Mouse (Mus musculus): ENCODE results near the gene Esyt2.

Gene Esyt2

GRCm38 (mm10) chr12:116280149-116280652 lies 795 bp upstream of the Esyt2 start:
- no peak for DNase-seq (ENCODE audit: low read depth, low spot score)

GRCm38 (mm10) chr12:116281427-116282281 lies 658 bp downstream of the Esyt2 start:
- DNase-seq (ENCODE audit: low read depth, low spot score): no peak

- DNase-seq (ENCODE audit: low read depth, low spot score): peak; percentile 64
Measured at GRCm38 (mm10) chr12:116282856-116283255, 1.9 kb downstream of the Esyt2 start.

GRCm38 (mm10) chr12:116283511-116283910 lies 2.5 kb downstream of the Esyt2 start:
- DNase-seq (ENCODE audit: low read depth, low spot score): peak; percentile 57

GRCm38 (mm10) chr12:116293185-116293584 lies 12.2 kb downstream of the Esyt2 start:
- DNase-seq (ENCODE audit: low read depth, low spot score): no peak

- peak; percentile 11 for DNase-seq (ENCODE audit: low read depth, low spot score)
Measured at GRCm38 (mm10) chr12:116293599-116294292, 12.8 kb downstream of the Esyt2 start.

- no peak for DNase-seq (ENCODE audit: low read depth, low spot score)
Measured at GRCm38 (mm10) chr12:116299906-116300305, 18.9 kb downstream of the Esyt2 start.

GRCm38 (mm10) chr12:116302181-116302580 lies 21.2 kb downstream of the Esyt2 start:
- no peak for DNase-seq (ENCODE audit: low read depth, low spot score)

- no peak for DNase-seq (ENCODE audit: low read depth, low spot score)
Measured at GRCm38 (mm10) chr12:116306042-116306441, 25.0 kb downstream of the Esyt2 start.

- no peak for DNase-seq (ENCODE audit: low read depth, low spot score)
Measured at GRCm38 (mm10) chr12:116307870-116308269, 26.9 kb downstream of the Esyt2 start.

- no peak for DNase-seq (ENCODE audit: low read depth, low spot score)
Measured at GRCm38 (mm10) chr12:116308612-116309011, 27.6 kb downstream of the Esyt2 start.

GRCm38 (mm10) chr12:116313816-116314215 lies 32.8 kb downstream of the Esyt2 start:
- peak; percentile 39 for DNase-seq (ENCODE audit: low read depth, low spot score)

GRCm38 (mm10) chr12:116315498-116315897 lies 34.5 kb downstream of the Esyt2 start:
- peak; percentile 77 for DNase-seq (ENCODE audit: low read depth, low spot score)

GRCm38 (mm10) chr12:116317818-116318217 lies 36.8 kb downstream of the Esyt2 start:
- no peak for DNase-seq (ENCODE audit: low read depth, low spot score)

GRCm38 (mm10) chr12:116325545-116325944 lies 44.5 kb downstream of the Esyt2 start:
- DNase-seq (ENCODE audit: low read depth, low spot score): no peak

GRCm38 (mm10) chr12:116326159-116326558 lies 45.2 kb downstream of the Esyt2 start:
- DNase-seq (ENCODE audit: low read depth, low spot score): no peak

GRCm38 (mm10) chr12:116334253-116334652 lies 53.3 kb downstream of the Esyt2 start:
- no peak for DNase-seq (ENCODE audit: low read depth, low spot score)

- no peak for DNase-seq (ENCODE audit: low read depth, low spot score)
Measured at GRCm38 (mm10) chr12:116340160-116340559, 59.2 kb downstream of the Esyt2 start.

GRCm38 (mm10) chr12:116348755-116349286 lies 67.8 kb downstream of the Esyt2 start:
- DNase-seq (ENCODE audit: low read depth, low spot score): no peak

- DNase-seq (ENCODE audit: low read depth, low spot score): no peak
Measured at GRCm38 (mm10) chr12:116349376-116349775, 68.4 kb downstream of the Esyt2 start.

- no peak for DNase-seq (ENCODE audit: low read depth, low spot score)
Measured at GRCm38 (mm10) chr12:116351022-116351421, 70.0 kb downstream of the Esyt2 start.

- DNase-seq (ENCODE audit: low read depth, low spot score): no peak
Measured at GRCm38 (mm10) chr12:116352404-116352803, 71.4 kb downstream of the Esyt2 start.
